Mouse (Mus musculus) brain, embryonic 18.5 days (tissue): Measurements from ENCODE around the gene Pstk.
"Not testable (repeated sequence)": the region's sequence is repeated elsewhere in the genome, so short reads cannot be mapped to it uniquely, and the experiment has no call there.

Experiments
- DNase-seq: peaks from one replicate; pipeline ENCODE4 v3.0.0-alpha.2; 2012; ENCODE audit warnings: low read depth, low spot score

The Pstk gene

DNA sequence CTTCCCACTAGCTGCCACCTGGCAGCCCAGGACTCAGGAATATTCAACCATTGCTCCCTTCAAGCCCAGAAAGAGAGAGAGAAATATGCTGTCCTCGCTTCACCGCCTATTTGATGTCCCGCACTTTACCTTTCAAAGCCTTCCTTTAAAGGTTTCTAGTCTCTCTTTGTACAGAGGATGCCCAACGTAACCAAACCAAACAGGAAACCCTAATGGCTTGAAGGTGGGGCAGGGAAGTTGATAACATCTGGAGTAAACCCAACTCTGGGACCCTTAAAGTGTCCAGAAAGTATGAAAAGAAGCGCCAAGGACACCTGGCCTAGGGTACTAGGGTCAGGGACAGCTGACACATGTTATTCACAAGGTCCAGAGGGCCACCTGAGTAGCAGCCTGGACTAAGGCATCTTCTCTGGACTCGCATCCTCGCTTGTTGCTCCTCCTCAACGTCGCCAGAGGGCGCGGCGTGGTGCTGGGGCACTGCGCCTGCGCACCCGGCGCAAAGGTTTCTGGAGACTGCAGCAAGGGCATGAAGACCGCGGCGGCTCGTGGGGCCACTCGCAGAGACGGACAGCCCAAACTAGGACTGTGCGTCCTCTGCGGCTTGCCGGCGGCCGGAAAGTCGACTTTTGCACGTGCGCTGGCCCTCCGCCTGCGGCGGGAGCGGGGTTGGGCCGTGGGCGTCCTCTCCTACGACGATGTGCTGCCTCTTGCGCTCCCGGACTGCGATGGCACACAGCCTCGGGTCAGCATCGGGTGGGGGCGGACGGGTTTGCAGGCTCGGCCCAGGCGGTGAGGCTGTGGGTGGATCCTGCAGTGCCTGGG, at the start of gene Pstk:
Gene Pstk (plus strand): TSS at position 494 of the 822 bp plus-strand sequence.
- DNase-seq: peak; percentile 58

DNA sequence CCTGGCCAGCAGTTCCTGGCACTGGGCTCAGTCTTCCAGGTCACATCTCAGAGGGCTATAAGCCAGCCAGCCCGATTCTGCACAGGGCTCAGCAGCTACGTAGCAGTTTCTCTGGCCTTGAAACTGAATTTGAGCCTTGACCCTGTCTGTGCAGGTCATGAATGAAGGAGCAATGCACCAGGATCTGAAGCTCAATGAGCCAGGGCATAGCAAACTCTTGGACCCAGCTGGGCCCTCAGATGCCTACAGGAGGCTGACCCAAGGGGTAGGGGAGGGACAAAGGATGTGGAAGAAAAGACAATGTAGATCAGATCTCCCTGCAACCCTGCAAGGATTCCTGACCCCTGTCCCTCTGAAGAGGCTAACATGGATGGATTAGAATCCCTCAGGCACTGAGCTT, 48.7 kb upstream of the Pstk start, which contains the start of gene Cuzd1:
Gene Cuzd1 (minus strand): TSS at position 101 of the 400 bp plus-strand sequence.
- DNase-seq: no peak

DNA sequence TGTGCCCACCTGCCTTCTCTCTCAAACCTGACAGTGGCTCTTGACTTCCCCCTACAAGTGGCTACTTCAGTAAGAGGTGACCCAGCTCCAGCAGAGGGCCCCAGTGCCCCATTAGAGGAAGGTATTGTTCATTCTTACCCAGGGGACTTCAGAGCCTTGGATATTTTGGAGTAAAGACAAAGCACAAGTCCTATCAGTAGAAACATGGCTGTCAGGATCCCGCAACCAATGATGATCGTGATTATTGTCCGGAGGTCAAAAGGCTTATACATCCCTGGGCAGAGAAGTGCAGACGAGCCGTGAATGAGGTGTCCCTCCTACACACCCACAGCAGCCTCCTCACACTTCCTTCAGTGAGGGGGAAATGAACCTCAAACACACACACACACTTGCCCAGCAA, 43.9 kb upstream of the Pstk start:
- no peak for DNase-seq

DNA sequence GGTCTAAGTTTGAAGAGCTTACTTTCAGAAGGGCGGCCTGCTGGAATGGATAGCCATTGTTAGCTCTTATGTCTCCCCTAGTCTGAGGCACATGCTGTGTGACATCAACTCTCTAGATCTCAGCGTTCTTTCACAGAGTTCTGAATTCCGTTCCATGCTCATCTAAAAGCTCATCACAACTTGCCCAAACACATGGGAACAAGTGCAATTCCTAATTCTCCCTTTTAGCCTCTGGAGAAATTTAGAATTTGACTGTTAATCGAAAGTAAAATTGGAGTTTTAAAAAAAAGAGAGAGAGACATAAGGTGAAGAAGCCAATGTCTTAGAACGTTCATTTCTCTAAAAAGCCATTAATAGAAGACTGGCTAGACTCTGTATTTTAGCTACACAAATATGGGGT, 41.5 kb upstream of the Pstk start, which contains the start of gene Fam24b:
Gene Fam24b (minus strand): TSS at position 101 of the 400 bp plus-strand sequence.
- DNase-seq: no peak

DNA sequence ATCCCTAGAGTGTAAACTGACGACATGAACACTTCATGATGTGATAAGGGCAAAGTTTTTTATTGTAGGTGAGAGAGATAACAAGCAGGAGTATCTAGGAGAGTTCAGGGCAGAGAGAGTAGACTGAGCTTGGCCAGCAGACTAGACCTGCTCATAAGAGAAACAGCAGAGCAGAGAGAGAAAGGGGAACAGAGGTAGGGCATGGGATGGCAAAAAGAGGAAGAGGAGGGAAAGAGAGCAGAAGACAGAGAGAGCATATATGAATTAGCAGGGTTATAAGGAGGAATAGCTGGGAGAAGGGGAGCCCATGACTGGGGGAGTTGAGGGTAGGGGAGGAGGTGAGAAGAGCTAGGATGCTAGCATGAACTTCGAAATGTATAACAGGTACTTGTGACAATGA, 39.3 kb upstream of the Pstk start:
- DNase-seq: no peak

DNA sequence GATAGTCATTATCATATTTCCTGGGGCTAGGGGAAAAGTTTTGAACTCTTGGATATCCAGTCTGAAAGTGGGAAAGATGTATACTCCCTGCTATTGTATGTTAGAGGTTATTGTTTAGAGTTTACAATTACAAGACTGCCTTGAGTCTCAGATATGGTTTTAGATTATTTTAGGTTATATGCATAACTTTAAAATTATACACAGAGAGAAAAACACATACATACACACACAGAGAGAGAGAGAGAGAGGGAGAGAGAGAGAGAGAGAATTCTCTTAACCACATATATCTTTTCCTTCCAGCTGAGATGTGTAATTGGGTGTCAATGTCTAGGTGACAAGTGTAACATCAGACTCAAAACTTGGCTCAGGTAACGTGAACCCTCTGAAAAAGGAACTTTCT, 37.4 kb upstream of the Pstk start, which contains the start of gene Fam24a:
Gene Fam24a (plus strand): TSS at position 301 of the 400 bp plus-strand sequence.
- no peak for DNase-seq

DNA sequence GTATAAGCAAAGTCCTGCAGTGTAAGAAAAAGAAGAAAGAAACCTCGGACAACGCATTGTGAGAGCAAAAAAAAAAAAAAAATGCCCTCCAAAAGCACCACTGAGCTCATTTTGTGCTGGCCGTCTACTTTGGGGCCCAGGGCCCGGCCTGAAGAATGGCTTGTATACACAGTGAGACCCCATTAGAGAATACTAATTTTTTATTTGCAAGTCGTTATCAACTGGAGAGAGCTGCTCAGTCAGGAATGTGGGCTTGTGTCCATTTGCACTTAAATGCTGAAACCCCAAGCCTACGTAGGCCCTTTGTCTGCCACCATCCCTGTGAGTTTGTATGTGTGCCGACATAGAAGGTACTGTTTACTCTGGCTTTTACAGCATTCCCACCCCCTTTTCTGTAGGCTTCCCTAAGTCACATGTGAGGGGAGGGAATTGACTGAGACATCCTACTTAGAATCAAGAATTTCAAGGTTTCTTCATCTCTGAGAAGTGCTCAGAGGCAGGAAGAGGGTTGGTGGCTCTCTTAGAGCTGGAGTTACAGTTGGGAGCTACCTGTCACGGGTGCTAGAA, 33.4 kb upstream of the Pstk start:
- no peak for DNase-seq

DNA sequence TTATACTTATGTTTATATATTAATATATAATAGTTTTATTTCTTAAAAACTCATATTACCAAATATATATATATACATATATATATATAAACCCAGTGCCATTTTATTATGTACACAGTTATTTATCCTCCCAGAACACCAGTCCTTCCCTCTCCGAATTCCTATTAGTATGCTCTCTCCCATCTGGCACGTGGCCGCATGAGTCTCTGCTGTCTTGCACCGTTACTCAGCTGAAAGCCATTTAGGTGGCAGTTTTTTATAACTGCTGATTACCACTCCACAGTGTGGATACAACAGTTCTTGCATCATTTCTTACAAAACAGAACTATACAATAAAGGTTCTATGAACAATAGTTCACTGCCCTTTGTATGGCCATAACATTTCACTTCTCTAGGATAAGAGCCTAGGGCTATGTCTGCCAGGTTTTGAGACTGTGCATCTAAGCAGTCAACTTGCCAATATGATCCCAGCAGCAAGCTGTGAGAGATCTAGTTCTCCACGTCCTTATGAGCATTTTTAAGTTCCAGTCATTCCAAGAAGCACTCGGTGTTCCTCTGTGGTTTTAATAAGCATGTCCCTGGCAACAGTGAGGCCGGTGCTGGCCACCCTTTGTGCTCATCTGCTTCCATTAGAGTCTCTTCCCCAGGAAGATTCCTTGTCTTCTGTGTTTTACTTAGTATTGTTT, 24.9 kb upstream of the Pstk start:
- no peak for DNase-seq

DNA sequence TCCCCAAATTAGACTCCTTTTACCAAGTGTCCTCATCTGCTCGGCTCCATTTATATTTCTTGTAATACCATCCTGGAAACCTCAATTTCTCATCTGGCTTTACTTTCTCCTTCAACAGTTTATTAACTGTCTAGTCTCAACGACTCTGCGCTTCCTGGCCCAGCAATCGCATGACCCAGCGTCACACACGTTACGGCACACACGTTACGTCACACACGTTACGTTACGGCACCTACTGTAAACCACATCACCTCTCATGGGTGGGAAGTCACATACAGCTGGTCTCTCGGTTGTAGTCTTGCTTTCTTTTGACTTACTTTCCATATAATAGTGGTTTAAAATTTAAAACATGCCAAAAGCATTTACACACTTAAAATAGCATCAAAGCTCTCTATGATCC, 14.8 kb upstream of the Pstk start:
- no peak for DNase-seq

DNA sequence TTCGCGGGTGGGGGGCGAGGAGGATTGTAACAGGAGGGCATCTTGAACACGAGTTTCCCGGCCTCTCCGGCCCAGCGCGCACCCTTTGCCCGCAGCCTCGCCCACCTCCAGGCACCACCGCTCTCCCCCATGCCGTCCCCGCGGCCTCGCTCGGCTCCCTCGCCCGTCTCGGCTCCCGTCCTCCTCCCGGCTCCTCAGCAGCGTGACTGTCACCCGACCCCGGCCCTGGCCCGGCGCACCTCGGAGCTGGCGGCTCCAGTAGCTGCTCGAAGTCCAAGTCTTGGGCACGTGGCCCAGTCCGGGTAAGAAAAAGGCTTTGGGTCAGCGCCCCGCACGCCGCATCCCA, 8.7 kb upstream of the Pstk start:
- no peak for DNase-seq

DNA sequence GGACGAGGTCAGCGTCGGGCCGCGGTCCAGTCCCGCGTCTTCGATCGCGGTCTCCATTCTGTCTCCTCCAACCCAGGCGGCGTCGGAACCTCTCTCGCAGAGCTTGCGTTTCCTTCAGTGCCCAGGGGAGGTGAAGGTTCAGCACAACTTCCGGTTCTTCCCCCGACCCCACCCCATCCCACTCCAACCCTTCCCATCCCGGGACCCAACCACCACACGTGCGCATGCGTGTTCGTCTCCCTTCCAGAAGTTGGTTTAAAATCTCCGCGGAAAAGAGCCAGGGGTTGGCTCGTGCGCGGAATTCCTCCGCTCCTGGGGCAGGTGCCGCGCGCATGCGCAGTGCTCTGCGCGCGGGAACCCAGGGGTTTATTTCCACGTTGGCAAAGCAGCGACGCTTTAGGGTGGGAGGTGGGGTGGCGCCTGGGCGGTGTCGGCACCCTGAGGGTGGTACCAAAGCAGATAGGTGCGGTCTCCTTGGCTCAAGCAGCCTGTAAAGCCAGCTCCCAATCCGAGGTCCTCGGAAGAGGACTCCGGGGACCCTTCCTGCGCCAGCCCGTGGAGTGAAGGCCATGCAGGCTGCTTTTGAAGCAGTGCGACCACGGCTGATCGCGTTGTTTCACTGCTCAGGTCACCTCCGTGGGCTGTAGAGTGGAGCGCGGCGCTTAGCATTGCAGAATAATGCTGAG, 8.2 kb upstream of the Pstk start, which contains the start of gene 2310057M21Rik:
Gene 2310057M21Rik (minus strand): TSS at position 145 of the 686 bp plus-strand sequence.
- DNase-seq: peak; percentile 96

DNA sequence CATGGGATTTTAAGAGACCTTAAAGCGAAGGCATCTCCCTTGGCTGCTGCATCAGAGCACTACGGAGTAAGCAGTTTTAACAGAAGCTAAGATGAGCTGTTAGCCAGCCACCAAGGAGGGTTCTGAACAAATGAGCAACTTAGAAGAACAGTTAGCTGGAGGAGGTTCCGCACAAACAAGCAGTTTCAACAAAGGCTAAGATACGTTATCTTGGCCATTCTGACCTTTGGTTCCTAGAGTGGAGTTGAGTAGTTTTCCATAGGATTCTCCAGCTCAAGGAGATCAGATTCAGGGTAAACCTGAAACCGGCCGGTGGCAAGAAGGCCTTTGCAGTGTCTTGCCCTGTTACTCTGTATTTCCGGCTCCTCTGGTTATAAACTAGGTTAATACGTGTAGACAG, 6.8 kb upstream of the Pstk start:
- DNase-seq: no peak

DNA sequence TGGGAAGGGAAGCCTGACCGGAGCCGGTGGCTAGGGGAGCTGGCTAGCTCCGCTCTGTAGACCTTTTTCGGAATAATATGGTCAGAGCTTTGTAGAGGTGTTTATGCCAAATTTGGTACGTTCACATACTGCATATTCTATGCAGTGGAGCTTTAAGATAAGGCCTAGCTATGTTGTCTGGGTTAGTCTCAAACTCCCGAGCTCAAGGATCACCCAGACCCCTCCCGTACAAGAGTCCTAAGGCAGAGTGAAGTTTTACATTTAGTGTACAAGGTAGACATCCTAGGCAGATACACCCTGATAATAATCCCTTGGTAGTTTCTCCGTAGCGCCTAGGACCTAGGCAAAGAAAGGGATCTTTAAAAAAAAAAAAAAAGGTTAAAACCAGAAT, 524 bp downstream of the Pstk start:
- no peak for DNase-seq

DNA sequence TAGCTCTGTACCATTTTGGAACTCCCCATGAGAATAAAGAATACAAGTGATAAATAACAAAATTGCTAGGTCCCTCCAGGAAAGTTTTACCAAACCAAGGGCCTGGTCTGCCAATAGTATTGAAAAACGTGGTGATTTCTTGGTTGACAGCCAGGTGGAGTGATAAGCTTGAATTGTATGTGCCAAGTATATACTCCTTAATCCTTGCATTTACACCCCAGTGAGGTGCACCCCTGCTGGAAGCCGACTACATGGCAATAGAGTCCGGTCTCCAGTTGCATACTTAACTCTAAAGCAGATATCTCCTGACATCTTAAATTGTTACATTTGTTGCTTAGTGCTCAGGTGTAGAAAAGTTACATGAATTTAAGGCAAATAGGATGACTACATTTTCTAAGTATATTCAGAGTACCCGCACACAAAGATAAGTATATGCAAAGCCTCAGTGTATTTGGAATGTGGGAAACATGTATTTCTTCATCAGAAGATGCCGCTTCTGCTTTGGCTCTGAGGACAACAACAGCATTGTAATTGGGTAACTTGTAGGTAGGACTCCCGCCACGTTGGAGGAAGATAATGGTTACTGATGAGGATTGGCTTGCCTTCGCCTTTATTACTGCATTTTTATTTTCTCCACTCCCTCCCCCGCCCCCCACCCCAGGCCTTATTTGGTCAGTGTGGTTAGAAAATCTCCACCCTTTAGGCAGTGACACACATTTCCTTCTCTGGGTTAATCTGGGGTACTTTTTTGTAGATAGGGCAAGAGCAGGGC, 1.1 kb downstream of the Pstk start:
- no peak for DNase-seq

DNA sequence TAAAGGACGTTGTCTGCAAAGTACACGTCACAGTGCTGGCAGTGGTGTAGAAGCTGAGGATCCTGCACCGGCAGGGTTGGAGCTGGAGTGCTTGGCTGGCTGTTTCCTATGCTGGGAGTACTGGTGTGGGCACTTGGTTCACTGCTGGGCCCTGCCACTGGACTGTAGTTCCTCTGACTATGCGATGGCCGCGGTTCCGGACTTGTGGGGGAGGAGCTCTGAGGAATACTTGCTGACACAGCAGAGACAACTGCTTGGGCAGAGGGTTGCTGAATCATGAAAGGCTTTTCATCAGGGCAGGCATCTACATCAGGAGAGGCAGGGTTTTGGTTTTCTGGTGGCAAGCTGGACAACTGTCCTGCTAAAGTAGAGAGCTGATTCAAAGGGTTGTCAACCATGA, 20.8 kb downstream of the Pstk start:
- not testable (repeated sequence) for DNase-seq

DNA sequence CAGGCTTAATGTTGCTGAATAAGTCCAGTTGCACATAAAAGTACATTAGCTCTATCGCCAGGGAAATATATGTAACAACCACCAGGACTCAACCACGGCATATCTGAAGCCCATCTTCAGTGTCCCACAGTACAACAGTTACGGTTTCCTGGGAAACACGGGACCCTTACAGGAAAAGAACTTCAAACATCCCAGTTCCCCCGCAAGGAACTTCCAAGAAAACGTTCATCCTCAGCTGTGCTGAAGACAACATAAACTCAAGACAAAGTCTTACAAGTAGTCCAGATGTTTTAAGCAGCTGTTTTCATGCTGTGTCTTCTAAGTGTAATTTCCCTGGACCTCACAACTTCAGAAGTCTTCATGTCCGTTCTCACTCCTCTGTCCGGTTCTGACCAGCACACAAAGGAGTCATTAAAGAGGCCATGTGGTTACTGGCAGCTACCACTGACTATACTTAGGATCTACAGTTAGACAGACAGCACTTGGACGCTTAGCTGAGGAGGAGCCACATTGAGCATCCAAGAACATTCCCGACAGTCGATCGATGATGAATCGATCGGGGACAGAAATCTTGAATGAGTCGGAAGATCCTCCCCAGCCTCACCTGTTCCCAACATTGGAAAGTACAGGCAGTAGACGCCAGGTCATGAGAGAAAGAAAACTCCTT, 38.5 kb downstream of the Pstk start:
- no peak for DNase-seq

DNA sequence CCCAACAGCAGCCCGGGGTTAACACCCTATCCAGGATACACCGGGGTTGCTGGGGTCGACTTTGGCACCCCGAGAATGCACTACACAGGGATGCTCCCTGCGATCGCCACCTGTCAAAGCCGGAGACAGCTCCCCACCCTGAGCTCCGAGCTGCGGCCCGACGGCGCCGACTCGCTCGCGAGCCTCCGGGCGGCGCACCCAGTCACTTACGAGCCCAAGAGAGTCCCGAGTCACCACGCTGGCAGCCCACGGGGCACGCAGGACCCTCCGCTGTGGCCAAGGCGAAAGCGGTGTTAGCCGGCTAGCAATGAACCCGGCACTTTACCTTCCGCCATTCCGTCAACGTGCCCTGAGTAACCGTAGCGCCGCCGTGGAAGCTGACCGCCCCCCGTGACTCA, 39.0 kb downstream of the Pstk start:
- no peak for DNase-seq

DNA sequence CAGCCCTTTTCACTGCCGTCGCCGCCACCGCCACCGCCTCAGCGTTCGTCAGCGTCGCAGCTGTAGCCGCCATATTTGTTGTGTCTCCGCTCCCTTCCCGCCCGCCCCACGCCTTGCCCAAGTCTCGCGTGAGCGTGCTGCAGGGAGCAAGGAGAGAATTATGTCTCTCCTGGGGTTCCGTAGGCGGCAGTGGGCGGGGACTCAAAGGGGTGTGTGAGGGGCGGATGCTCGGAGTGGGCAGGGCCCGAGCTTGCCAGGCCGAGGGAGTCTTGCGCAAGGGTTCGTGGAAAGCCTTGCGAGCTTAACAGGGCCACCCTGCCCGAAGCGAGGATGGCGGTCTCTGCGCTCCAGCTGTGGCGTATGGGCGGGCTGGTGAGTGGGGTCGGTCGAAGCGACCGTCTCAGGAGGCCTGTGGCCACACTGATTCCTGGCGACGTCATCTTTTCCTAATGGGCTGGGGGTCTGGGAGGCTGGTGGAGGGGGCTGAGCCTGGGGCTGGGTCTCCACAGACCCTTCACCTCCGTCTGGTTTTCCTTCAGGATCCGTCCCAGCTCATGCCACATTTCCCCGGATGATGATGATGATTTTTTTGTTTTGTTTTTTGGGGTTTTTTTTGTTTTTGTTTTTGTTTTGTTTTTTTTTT, 39.6 kb downstream of the Pstk start, which contains the start of the genes Ikzf5 and Acadsb:
Gene Ikzf5 (minus strand): TSS at position 106 of the 643 bp plus-strand sequence.
Gene Acadsb (plus strand): TSS at position 186 of the 643 bp plus-strand sequence.
- DNase-seq: peak; percentile 95

DNA sequence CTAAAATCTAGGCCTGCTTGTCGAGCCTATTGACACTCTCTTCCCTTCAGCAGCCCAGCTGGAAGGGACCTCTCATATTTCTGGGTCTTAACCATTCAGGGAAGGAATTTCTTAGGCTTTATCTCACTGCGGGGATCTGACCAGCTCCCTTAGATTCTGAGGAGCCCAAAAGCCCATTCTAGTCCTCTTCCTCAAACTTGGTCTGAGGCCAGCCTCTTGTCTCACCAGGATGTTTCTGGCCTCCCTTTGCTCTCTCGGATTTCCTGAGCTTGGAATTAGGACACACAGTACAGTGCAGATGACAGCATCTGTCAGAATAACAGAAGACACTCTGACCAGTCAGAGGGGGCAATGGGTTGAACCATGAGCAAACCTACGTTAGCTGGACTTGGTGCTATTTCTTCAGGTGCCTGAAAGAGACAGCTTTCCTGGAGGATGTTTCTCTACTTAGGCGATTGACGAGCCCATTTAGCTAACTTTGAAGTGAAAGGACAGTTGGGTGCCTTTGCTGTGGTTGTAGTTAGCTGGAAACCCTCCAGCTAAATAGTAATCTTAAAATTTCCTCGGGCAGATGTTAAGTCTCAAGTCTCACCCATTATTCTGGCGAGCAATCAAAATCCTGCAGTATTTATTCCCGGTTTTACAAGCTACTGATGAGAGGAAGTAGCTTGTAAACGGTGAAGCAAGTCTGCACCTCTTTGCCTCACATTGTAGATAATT, 40.4 kb downstream of the Pstk start:
- no peak for DNase-seq
